Mouse (Mus musculus) liver, embryonic 16.5 days (tissue): Measurements from ENCODE around the gene Ptprh. TPM values are rescaled to one million over a fixed set of nuclear protein-coding genes. Genes with fewer than 3 reads are reported as not detected.
"Not testable (repeated sequence)": the region's sequence is repeated elsewhere in the genome, so short reads cannot be mapped to it uniquely, and the experiment has no call there.

Source experiments
- ATAC-seq: fragments of 200-750 bp; cut with Nextera tagmentation; 2 replicates; pipeline ENCODE4 v1.8.0; 2017; ENCODE audit warnings: low read depth, mild to moderate bottlenecking, moderate number of reproducible peaks, moderate library complexity
- H3K27ac ChIP-seq: fragments of 300-500 bp; sonication (generic); 2 replicates; pipeline ENCODE4 v1.5.1; 2014; ENCODE audit warnings: mild to moderate bottlenecking, low read length
- H3K27me3 ChIP-seq: fragments of 300-500 bp; sonication (generic); 2 replicates; pipeline ENCODE4 v1.6.1; 2014; ENCODE audit warnings: low read depth, low read length, mixed read lengths; ENCODE audit not compliant: control insufficient read depth, insufficient read depth
- H3K36me3 ChIP-seq: fragments of 300-500 bp; sonication (generic); 2 replicates; pipeline ENCODE4 v1.6.1; 2014; ENCODE audit warnings: mild to moderate bottlenecking; ENCODE audit not compliant: control insufficient read depth, insufficient read depth
- H3K4me1 ChIP-seq: fragments of 300-500 bp; sonication (generic); 2 replicates; pipeline ENCODE4 v1.6.1; 2014; ENCODE audit warnings: low read depth, low read length, mixed read lengths; ENCODE audit not compliant: control insufficient read depth
- H3K4me2 ChIP-seq: fragments of 300-500 bp; sonication (generic); 2 replicates; pipeline ENCODE4 v1.6.1; 2014; ENCODE audit warnings: low read depth, low read length, mixed read lengths
- H3K4me3 ChIP-seq: fragments of 300-500 bp; sonication (generic); 2 replicates; pipeline ENCODE4 v1.5.1; 2014; ENCODE audit warnings: low read depth, mild to moderate bottlenecking, low read length
- H3K9ac ChIP-seq: fragments of 300-500 bp; sonication (generic); 2 replicates; pipeline ENCODE4 v1.6.1; 2014; ENCODE audit warnings: low read depth, low read length
- H3K9me3 ChIP-seq: fragments of 300-500 bp; sonication (generic); replicated peaks from 2 replicates; pipeline ENCODE4 v1.6.1; 2016; ENCODE audit warnings: low read length; ENCODE audit not compliant: control insufficient read depth
- WGBS: fragments of 180-500 bp; shearing (Covaris S2); extraction: QIAGEN DNeasy Blood & Tissue Kit; methylation state at CpG from one replicate; pipeline ENCODE4 v1.1.7; 2014; ENCODE audit not compliant: insufficient replicate concordance; 5-methylcytosine and 5-hydroxymethylcytosine counted together
- polyA plus RNA-seq: library from polyadenylated mRNA; unstranded; fragments of >200 nt; fragmentation: Nextera tagmentation; extraction: Ambion mirVana; gene quantifications from 2 replicates; pipeline ENCODE4 v1.2.1, GENCODE M21; 2015

The Ptprh gene
- polyA plus RNA-seq, 1 experiment from 2014 or later, result 0.02 TPM

- H3K4me2 ChIP-seq, H3K9ac ChIP-seq, H3K4me1 ChIP-seq, H3K27ac ChIP-seq, H3K36me3 ChIP-seq, H3K4me3 ChIP-seq, ATAC-seq, H3K9me3 ChIP-seq, H3K27me3 ChIP-seq: not testable (repeated sequence)
- WGBS, result 46% methylated on average over 2 of the region's 2 CpGs
Measured at GRCm38 (mm10) chr7:4572361-4572760, 31.5 kb downstream of the Ptprh start.

- no peaks in the 10 kb centered on the region for H3K36me3 ChIP-seq
- H3K4me1 ChIP-seq, result no peaks in the 10 kb centered on the region
- no peak overlapping the region for H3K4me2 ChIP-seq
- H3K27ac ChIP-seq, result no peak overlapping the region
- ATAC-seq, result no peak
- no peaks in the 10 kb centered on the region for H3K9me3 ChIP-seq
- H3K27me3 ChIP-seq, result no peaks in the 10 kb centered on the region
- H3K4me3 ChIP-seq, result no peak overlapping the region
- 78% methylated on average over 3 of the region's 3 CpGs for WGBS
- H3K9ac ChIP-seq, result no peak overlapping the region
Measured at GRCm38 (mm10) chr7:4562660-4563059, 41.2 kb downstream of the Ptprh start.

GRCm38 (mm10) chr7:4557167-4557560 is 46.7 kb downstream of the Ptprh start:
- H3K27ac ChIP-seq, result no peak overlapping the region
- H3K36me3 ChIP-seq, result no peaks in the 10 kb centered on the region
- no peak for ATAC-seq
- 55% methylated on average over 6 of the region's 6 CpGs for WGBS
- no peaks in the 10 kb centered on the region for H3K4me1 ChIP-seq
- no peak overlapping the region for H3K4me2 ChIP-seq
- no peak overlapping the region for H3K9ac ChIP-seq
- H3K4me3 ChIP-seq, result no peak overlapping the region
- no peaks in the 10 kb centered on the region for H3K27me3 ChIP-seq
- H3K9me3 ChIP-seq, result no peaks in the 10 kb centered on the region

GRCm38 (mm10) chr7:4556256-4557166 is 47.3 kb downstream of the Ptprh start:
- H3K27ac ChIP-seq, result no peak overlapping the region
- WGBS, result 17% methylated on average over 15 of the region's 15 CpGs
- H3K4me1 ChIP-seq, result no peaks in the 10 kb centered on the region
- no peak overlapping the region for H3K9ac ChIP-seq
- no peaks in the 10 kb centered on the region for H3K36me3 ChIP-seq
- no peak overlapping the region for H3K4me2 ChIP-seq
- no peaks in the 10 kb centered on the region for H3K27me3 ChIP-seq
- peak; percentile 78 for ATAC-seq
- no peaks in the 10 kb centered on the region for H3K9me3 ChIP-seq
- no peak overlapping the region for H3K4me3 ChIP-seq

GRCm38 (mm10) chr7:4547221-4547641 is 56.6 kb downstream of the Ptprh start, which contains the start of gene Syt5:
TSS of gene Syt5 (minus strand) at chr7:4547541.
- H3K36me3 ChIP-seq, result no peaks in the 10 kb centered on the region
- peaks cover 11% of the 10 kb centered on the region for H3K27me3 ChIP-seq
- ATAC-seq, result peak; percentile 39
- 7% methylated on average over 33 of the region's 33 CpGs for WGBS
- no peak within 1 kb of the TSS for H3K27ac ChIP-seq
- no peaks in the 10 kb centered on the region for H3K9me3 ChIP-seq
- H3K4me2 ChIP-seq, result peak within 1 kb of the TSS; percentile 44
- H3K9ac ChIP-seq, result no peak within 1 kb of the TSS
- peak within 1 kb of the TSS; percentile 26; the same call in 1 of the 2 replicates for H3K4me3 ChIP-seq
- H3K4me1 ChIP-seq, result peaks cover 3% of the 10 kb centered on the region

- no peak overlapping the region for H3K27ac ChIP-seq
- 5% methylated on average over 26 of the region's 26 CpGs for WGBS
- H3K4me2 ChIP-seq, result no peak overlapping the region
- H3K9ac ChIP-seq, result no peak overlapping the region
- peaks cover 11% of the 10 kb centered on the region for H3K27me3 ChIP-seq
- H3K4me1 ChIP-seq, result peaks cover 3% of the 10 kb centered on the region
- ATAC-seq, result 0 out of 2 replicates have a peak, but pooled peaks have one; percentile 21
- no peaks in the 10 kb centered on the region for H3K36me3 ChIP-seq
- H3K9me3 ChIP-seq, result no peaks in the 10 kb centered on the region
- no peak overlapping the region for H3K4me3 ChIP-seq
Measured at GRCm38 (mm10) chr7:4546591-4547131, 57.2 kb downstream of the Ptprh start.

- Histone ChIP-seq H3K4me1 (peaks cover 3% of the 10 kb centered on the region), H3K4me2 (no peak overlapping the region), H3K4me3 (no peak overlapping the region), H3K27ac (no peak overlapping the region), H3K36me3 (no peaks in the 10 kb centered on the region), H3K9ac (no peak overlapping the region), H3K27me3 (peaks cover 11% of the 10 kb centered on the region), H3K9me3 (no peaks in the 10 kb centered on the region)
- 61% methylated on average over 15 of the region's 15 CpGs for WGBS
- ATAC-seq, result no peak
Measured at GRCm38 (mm10) chr7:4546050-4546449, 57.8 kb downstream of the Ptprh start.

- no peak for ATAC-seq
- peaks cover 7% of the 10 kb centered on the region for H3K27me3 ChIP-seq
- no peak overlapping the region for H3K9ac ChIP-seq
- H3K4me3 ChIP-seq, result no peak overlapping the region
- H3K4me2 ChIP-seq, result no peak overlapping the region
- no peak overlapping the region for H3K27ac ChIP-seq
- 40% methylated on average over 17 of the region's 17 CpGs for WGBS
- H3K9me3 ChIP-seq, result no peaks in the 10 kb centered on the region
- no peaks in the 10 kb centered on the region for H3K4me1 ChIP-seq
- no peaks in the 10 kb centered on the region for H3K36me3 ChIP-seq
Measured at GRCm38 (mm10) chr7:4542013-4542412, 61.8 kb downstream of the Ptprh start.

- Histone ChIP-seq H3K4me1 (no peaks in the 10 kb centered on the region), H3K4me2 (no peak overlapping the region), H3K27me3 (peaks cover under 1% of the 10 kb centered on the region; the same call in 1 of the 2 replicates), H3K4me3 (no peak overlapping the region), H3K9ac (no peak overlapping the region), H3K36me3 (no peaks in the 10 kb centered on the region), H3K9me3 (no peaks in the 10 kb centered on the region), H3K27ac (no peak overlapping the region)
- WGBS, result 52% methylated on average over 5 of the region's 5 CpGs
- no peak for ATAC-seq
Measured at GRCm38 (mm10) chr7:4541344-4541743, 62.5 kb downstream of the Ptprh start.
